ENCODE assay signal across 9 mouse cellular contexts in genomic region chr12:72520645-72521044, GRCm38 (mm10). TPM values are rescaled to one million over a fixed set of nuclear protein-coding genes. Genes with fewer than 3 reads are reported as not detected.
DNase-seq lines count a peak whose midpoint lies in the region; ATAC-seq lines count a peak whose summit lies in the region.
"Had no signal": no experiment of that assay in that cellular context is flagged by ENCODE, and none has a peak within 500 bp of the region (broad histone marks: within the 10 kb centered on the region; RNA-seq: fewer than 3 reads in every experiment).

No protein-coding gene starts in this region.

- WGBS in limb, embryonic 11.5 days: 0% methylated on average over 2 of the region's 2 CpGs

- H3K9ac ChIP-seq in limb, embryonic 11.5 days (ENCODE audit: low read length): no peak overlapping the region
- H3K9ac ChIP-seq: heart, embryonic 15.5 days had no signal

- H3K4me3 ChIP-seq in limb, embryonic 11.5 days (ENCODE audit: low read depth, low read length): no peak overlapping the region
- H3K4me3 ChIP-seq: heart, embryonic 15.5 days had no signal

- peak; percentile 69 to 75 for DNase-seq in left cerebral cortex, adult 18-20 months (ENCODE audit: low spot score in 2 of 2)
- no peak for DNase-seq in left cerebral cortex, adult 9 months (ENCODE audit: low spot score in 2 of 2)
- peak; percentile 27 for DNase-seq in Muller cell, postnatal 12 days (ENCODE audit: inconsistent ontology term)
- peak; percentile 70 for DNase-seq in c-Kit-positive CD71-negative TER-119-negative erythroid progenitor cells, embryonic 14.5 days (ENCODE audit: low read depth)
- DNase-seq in frontal cortex, postnatal 36 days (ENCODE audit: low spot score in 2 of 2): peak; percentile 22 to 43
- DNase-seq in limb, embryonic 11.5 days (ENCODE audit: low spot score): peak; percentile 89
- peak; percentile 80 for DNase-seq in retina, embryonic 14.5 days (ENCODE audit: low spot score)
- DNase-seq in urinary bladder, postnatal 36 days (ENCODE audit: low spot score in 2 of 2): peak; percentile 55 to 57

- H3K4me1 ChIP-seq in limb, embryonic 11.5 days (ENCODE audit: control insufficient read depth, insufficient read depth, low read length): no peaks in the 10 kb centered on the region
- H3K4me1 ChIP-seq: heart, embryonic 15.5 days had no signal

- H3K4me2 ChIP-seq in limb, embryonic 11.5 days (ENCODE audit: low read depth, severe bottlenecking): no peak overlapping the region
- H3K4me2 ChIP-seq: heart, embryonic 15.5 days had no signal

- H3K27me3 ChIP-seq in limb, embryonic 11.5 days (ENCODE audit: control insufficient read depth, insufficient read depth, low read length): no peaks in the 10 kb centered on the region
- H3K27me3 ChIP-seq: heart, embryonic 15.5 days had no signal

- no peaks in the 10 kb centered on the region for H3K9me3 ChIP-seq in limb, embryonic 11.5 days (ENCODE audit: control insufficient read depth, low read length)
- H3K9me3 ChIP-seq: heart, embryonic 15.5 days had no signal

- ATAC-seq in limb, embryonic 11.5 days (ENCODE audit: insufficient number of reproducible peaks, low FRiP score, low TSS enrichment, low read depth): no peak

- no peaks in the 10 kb centered on the region for H3K36me3 ChIP-seq in limb, embryonic 11.5 days (ENCODE audit: control insufficient read depth, insufficient read depth, low read length)
- H3K36me3 ChIP-seq: heart, embryonic 15.5 days had no signal

- H3K27ac ChIP-seq in limb, embryonic 11.5 days (replicated peaks; ENCODE audit: low read depth, low read length): no peak overlapping the region
- H3K27ac ChIP-seq: heart, embryonic 15.5 days had no signal

RNA-seq across cellular contexts. Expression of gene Pcnx4, which starts 15.5 kb away (rescaled TPM):
- total RNA-seq in left cerebral cortex, adult 18-20 months (2021): 10 to 100 TPM; 31.4 to 34.3 TPM
- 13.0 and 15.2 TPM in 2 replicates for polyA plus RNA-seq in limb, embryonic 11.5 days (2014; fragmentation: Nextera tagmentation; extraction: Ambion mirVana)

Comparison
In these comparisons a context has a peak if more than half of its experiments do, and no peak if none do; other contexts are left out.
1. DNase-seq: peak in left cerebral cortex, adult 18-20 months (2 of 2), Muller cell, postnatal 12 days (single experiment), c-Kit-positive CD71-negative TER-119-negative erythroid progenitor cells, embryonic 14.5 days (single experiment), frontal cortex, postnatal 36 days (2 of 2), limb, embryonic 11.5 days (single experiment), retina, embryonic 14.5 days (single experiment) and urinary bladder, postnatal 36 days (2 of 2); none in left cerebral cortex, adult 9 months (0 of 2).